Mouse (Mus musculus): ENCODE measurements at regions not wholly inside any gene's neighbourhood (a gene's known extent, or its start where the extent isn't known, plus 50 kb on each side); places are given as distances from the start of the nearest gene placed in this dataset.

DNA sequence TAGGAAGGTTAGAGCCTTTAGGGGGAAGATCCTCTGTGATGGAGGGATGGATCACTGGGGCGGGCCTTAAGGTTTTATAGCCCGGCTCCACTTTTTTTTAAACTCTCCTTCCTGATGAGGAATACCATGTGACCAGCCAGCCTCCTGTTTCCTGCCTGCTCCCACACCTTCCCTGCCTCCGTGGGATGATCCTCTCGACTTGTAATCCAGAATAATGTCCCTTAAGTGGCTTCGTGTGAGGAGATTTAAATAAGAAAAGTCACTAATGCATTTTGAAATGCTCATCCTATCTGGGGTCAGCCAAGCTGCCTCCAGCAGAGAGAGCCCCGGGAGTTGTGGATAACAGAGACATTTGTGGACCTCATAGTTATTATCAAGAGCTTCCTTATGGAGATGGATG, 200.0 kb upstream of the Sulf2 start:
- DNase-seq (ENCODE audit: low spot score), result no peak

DNA sequence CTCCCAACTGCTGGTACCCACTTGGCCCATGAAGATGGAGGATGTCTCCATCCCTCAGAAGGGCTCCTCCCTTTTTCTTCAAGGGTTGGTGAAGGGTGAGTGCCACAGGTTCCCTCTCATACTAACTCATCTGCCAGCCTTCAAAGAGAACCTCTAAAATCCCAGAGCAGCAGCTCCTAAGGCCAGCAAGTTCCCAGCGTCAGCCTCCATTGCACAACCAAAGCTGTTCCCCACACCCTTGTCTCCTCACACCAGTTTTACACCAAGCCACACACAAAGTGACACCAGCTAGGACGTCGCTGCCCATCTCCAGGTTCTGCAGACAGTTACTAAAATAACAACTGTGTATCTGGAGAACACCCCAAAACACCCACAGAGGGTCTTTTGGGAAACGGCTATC, 198.9 kb upstream of the Sulf2 start:
- DNase-seq (ENCODE audit: low spot score), result no peak

DNA sequence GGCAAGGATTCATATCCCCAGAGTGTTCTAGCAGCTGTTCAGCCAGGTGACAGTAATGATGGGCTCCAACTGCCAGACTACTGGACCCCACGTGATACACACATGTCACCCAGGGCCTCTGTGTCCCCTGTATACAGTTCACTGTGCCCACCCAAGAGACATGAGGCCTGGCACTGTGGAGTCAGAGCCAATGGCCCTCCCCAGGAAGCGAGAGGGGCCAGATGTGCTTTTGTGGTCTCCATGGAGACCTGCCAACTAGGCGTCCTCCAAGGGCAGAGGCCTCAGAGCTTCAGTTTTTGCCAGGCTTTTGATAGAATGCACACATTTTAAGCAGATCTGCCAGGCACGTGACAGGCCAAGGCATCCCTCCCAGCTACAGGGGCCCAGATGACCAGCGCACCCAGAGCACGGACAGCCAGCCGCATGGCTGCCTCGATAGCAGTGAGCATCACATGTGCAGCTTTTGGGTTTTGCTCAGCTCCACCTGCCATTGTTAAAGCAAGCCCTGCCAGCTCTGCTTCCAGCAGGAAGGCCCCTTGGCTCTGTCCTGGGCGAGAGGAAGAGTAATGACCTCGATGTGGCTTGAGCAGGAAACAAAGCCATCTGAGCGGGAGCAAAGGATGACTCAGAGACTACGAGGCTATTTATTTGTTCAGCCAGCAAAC, 198.1 kb upstream of the Sulf2 start:
- DNase-seq (ENCODE audit: low spot score), result no peak

DNA sequence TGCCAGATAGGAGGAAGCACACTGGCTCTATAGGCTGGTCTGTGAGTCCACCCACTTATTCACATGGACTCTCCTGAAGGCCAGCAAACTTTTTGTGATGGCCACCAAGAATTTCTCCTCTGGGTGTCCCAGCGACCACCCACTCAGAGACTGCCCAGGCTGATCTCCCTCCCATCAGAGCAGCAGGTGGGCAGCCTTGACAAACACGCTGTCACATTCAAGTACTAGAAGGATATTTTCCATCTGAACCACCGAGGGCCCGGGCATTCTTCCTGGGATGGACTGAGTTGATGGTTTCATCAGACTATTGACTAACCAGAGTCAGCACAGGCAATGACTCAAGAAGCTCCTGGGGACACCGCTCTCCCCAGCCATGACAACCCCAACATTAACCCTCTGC, 196.5 kb upstream of the Sulf2 start:
- DNase-seq (ENCODE audit: low spot score), result no peak

DNA sequence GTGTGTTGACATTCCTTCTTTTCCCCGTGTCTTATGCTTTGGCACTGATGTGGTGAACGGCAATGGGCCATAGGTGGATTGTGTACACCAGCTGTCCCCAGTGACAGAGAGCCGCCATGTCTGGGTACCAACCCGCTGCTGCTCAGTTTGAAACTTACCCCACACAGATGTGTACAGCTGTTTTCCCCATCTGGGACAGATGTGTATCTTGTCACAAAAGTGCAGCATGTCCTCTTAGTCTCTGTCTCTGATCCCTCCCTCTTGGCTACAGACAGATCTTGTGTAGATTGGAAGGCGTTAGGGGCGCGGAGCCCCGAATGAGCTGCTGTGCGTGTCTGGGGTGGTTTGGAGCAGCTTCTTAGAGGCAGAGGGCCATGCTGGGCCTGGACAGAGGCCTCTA, 196.1 kb upstream of the Sulf2 start:
- no peak for DNase-seq (ENCODE audit: low spot score)

DNA sequence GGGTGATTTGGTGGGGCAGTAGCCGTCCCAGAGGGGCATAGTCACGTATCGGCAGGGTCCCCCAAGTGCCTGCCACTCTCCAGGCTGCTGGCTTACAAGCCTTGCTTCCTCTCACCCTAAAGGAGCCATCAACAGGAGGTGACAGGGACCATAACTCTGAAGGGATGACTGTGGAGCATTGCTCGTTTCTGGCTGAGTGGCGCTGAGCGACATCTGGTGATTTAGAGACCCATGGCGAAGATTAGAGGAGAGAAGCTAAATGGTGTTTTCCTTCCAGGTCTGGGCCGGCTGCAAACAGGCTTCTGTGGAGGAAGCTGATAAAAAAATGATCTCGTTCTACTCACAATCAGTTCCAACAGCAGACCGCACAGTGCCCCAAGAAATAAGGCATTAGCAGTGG, 193.2 kb upstream of the Sulf2 start:
- DNase-seq (ENCODE audit: low spot score), result no peak

DNA sequence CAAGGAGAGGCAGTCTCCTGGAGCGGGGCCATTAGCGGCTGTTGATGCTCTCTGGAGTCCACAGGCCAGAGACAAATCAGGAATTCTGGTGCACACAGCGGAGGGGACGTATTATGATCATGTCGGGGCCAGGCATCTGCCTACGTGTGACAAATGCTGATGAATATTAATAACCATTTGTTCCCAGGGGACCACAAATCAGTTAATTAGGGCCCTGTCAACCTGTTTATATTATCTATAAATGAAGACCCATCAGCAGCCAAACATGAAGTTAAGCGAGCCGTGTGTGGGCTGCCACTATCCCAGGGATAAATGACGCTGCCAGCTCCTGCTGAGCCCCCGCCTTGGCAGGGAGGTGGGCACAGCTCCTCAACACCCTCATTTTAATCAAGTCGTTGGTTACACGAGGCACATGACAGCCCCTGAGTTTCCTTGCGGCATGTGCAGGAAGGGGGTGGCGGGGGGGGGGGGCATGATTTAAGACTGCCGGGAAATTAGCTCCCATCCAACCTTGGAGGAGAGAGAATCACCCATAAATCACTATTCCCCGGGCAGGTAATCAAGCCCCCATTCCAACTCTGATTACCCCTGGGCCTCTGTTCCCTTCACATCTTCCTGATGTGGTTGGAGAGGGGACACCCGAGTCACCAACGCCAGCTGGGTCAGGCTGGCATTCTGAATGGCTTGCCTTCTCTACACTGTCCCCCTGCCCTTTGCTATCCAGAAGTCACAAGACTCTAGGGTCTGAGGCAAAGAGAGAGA, 191.1 kb upstream of the Sulf2 start:
- no peak for DNase-seq (ENCODE audit: low spot score)

DNA sequence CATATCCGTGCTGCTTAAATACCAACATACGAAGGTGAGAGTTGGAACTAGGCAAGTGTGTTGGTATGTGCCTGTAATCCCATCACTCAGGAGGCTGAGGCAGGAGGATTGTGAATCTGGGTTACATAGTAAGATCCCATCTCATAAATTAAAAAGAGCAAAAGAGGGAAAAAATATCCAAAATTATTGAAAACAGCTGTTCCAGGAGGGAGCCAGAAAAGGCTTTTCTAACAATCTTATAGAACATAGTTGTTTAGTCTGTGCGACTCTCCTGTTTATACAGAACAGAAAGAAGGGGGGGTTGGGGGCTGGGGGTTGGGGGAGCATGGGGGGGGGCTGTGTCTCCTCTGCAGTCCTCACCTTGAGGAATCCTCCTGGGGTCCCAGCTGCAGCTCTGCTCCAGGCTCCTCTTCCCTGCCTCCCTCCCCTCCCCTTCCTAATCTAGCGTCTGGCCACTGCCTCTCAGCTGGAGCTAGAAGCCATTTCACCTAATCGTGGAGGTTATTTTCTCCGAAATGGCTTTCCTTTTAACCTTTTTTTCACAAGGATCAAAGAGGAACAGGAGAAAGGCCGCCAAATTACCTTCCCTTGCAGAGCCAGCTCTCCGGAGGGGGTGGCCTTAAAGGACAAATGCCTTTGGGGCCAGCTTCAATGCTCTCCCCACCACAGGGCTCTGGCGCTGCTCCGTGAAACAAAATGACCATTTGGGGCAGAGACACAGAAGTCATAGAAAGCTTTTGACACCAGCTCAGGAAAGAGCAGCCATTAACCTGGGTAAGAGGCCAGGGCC, 188.3 kb upstream of the Sulf2 start:
- no peak for DNase-seq (ENCODE audit: low spot score)

DNA sequence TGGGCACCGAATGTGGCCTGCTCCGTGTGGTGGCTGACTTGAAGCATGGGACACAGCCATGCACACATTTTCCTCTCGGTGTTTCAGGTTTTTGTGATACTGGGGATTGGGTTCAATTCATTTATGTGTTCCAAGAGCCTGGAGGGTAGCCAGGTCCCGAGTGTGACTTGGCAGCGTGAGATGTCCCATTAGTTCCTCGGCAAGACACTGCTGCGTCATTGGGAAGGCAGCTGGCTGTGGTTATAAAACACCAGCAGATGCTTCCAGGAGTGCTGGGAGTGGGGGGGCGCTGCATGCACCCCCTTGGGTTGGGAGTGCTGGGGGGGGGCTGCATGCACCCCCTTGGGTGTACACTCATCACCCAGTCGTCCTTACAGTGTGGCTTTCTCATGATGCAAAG, 186.9 kb upstream of the Sulf2 start:
- no peak for DNase-seq (ENCODE audit: low spot score)

DNA sequence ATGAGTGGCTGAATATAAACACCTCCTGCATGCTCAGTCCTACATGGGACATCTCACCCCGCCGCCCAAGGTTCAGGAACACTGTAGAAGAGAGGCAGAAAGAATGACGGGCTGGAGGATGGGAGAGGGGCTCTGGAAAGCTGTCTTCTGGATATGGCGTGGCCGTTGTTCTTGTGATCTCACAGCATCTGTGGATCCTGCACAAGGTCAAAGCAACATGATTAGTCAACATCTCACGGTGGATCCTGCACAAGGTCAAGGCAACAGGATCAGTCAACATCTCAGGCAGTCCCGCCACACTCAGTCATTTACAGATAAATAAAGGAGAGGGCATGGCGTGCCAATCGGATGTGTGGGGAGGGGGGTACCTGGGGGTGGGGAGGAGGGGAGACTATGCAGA, 184.7 kb upstream of the Sulf2 start:
- DNase-seq (ENCODE audit: low spot score), result no peak

DNA sequence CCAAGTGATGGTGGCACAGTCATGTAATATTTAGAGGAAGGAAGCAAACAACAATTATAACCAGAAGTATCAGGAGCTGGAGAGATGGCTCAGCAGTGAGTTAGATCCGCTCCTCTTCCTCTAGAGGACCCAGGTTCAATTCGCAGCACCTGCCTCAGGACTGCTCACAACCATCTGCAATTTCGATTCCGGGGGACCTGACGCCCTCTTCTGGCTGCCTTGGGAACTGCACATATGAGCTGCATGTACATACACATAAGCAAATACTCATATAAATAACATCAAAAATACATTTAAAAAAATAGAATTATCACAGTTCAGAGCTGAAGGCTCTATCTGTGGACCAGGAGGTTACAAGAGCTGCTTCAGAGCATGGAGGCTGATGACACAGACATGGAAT, 184.0 kb upstream of the Sulf2 start:
- DNase-seq (ENCODE audit: low spot score), result no peak

DNA sequence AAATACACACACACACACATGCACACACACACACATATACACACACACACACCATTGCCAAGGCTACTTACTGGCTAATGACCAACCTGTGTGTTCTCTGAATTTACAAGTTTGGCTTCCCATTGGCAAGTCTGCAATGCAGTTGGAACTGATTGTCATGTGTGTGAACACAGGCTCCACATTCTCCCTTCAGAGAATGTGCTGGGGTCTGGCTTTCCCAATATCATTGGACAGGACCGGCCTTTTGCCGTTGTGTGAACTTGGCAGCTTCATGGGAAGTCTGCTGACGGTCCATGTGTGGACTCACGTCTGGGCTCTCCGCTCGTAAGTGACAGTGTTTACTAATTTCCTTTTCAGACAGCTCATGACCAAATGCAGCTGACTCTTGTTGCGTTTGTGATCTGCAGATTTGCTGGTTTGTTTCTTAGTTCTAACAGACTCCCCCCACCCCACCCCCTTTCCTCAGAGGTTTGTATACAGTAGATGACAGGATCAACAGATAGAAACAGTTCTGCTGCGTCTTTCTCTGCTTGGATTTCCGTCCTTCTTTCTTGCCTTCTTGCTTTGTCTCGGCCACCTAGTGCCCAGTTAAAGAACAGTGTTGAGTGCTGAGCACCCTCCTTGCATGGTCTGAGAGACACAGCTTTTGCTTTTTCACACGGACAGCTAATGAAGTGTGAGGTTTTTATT, 183.1 kb upstream of the Sulf2 start:
- no peak for DNase-seq (ENCODE audit: low spot score)

DNA sequence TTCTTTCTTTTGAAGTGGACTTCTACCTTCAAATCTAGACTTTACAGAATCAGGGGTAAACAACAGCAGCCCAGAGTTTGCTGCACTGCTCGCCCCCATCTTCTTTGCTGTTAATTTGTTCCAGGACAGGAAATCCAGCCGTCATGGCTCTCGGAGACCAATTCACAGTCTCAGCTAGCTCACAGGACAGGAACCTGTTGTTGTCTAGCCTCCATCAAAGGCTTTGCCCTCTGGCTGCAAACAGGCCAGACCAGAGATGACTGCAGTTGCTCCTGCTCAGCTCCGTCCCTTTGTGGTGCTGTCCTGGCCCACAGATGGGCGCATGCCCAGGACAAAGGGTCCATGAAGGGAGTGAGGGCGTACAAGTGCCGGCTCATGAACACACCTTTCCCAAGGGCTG, 182.2 kb upstream of the Sulf2 start:
- DNase-seq (ENCODE audit: low spot score), result no peak

DNA sequence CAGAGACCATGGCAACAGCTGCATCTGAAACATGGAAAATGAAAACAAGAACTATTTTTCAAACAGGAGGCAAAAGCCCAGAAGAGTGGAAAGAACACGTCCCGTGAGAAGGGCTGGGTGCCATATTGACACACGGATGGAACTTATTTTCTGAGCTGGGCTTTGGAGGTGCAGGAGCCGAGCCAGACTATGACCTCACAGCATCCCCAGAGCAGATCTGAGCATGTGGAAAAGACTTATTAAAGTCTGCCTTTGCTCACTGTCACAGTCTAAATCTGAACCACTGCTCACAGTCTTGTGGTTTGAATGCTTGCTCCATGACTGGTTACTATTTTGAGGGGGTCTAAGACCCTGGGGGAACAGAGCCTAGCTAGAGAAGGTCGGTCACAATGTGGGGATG, 180.2 kb upstream of the Sulf2 start:
- DNase-seq (ENCODE audit: low spot score), result no peak

DNA sequence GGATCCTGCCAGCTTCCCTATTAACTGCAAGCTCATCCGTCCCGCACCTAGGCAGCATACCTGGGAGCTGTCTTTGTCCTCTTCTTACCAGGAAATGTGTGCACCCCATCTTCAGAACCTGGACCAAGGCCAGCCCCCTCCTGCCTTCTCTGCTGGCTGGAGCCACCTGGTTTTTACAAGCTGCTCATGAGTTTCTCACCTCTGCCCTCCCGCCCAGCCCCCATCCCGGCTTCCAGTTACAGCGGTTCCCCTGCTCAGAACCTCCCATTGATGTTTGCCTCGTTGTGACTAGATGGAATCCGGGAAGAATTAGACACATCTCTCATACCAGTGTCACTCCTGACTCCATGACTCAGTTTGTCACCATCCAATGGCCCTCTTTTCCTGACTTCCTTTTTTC, 179.1 kb upstream of the Sulf2 start:
- no peak for DNase-seq (ENCODE audit: low spot score)

DNA sequence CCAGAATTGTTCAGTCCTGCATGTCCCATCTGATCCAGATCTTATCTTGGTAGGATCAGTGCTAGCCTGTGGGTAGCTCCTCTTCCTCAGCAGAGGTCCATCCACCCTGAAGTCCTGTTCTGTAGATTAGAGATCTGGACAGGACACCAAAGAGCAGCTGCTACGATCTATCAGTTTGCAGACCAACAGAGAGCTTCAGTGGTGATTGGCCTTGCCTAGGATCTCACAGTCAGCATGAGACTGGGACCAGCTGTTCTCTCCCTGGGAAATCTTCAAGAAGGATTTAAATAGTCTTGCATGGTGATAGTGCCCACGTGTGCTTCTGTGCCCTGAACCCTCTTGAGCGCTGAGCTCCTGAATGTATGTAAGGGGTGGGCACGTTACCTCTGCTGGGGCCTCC, 178.4 kb upstream of the Sulf2 start:
- DNase-seq (ENCODE audit: low spot score), result no peak

DNA sequence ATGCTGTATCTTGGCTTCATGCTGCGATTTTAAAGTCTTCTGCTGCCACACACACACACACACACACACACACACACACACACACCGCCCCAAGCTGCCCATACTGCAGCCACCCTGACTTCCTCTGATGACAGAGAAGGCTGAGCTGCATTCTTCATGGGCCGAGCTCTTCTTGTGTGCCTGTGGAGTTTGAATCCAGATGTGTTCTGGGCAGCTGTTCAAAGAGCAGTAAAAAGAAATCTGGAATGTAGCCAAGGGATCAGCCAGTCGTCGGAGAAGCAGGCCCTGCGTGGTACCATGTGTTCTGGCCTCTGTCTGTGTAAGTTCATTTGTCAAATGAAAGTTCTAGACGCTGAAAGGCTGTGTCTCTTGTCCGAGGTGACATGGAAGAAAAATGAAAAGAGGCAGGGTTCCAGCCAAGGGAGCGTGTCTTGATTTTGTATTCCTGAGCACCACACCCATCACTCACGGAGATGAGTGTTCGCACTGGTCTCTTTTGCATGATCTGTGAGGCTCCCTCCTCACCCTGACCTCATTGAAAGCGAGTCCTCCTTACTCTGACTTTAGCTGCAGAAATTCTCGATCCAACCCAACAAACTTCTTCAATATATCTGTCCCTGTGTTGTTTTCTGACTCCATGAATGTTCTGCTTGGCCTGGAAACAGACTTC, 177.4 kb upstream of the Sulf2 start:
- no peak for DNase-seq (ENCODE audit: low spot score)

DNA sequence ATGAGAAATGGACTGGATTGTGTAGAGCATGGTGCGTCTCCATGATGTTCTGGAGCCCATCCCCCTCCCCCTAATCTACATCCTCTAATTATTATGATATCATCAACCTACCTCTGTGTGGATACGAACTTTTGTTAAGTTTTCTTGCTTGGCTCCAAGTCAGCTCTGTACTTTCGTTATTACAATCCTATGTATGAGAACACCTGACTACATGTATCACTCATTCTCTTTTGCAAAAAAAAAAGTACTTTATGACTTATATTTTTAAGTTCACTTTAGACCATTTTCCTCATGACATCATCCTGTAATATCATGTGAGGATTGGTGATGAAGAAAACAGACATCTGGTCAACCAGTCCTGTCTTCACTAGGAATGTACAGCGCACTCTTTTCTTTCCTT, 175.7 kb upstream of the Sulf2 start:
- DNase-seq (ENCODE audit: low spot score), result no peak

DNA sequence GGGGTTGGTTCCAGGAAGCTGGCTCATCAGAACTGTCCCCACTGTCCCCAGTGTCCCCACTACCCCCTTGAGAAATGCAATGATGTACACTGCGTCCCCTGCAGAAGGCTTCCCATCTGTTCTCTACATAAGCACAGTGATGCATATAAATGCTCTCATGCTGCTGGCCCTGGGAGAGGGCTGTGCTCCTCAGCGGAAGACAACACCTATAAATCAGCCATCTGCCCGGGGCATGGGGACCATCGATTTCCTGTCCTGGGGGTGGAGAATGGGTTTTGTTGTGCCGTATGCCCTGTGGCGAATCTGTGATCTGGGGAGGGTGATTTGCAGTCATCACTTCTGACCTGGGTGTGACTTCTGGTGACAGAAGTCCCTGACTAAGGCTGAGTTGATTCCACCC, 174.9 kb upstream of the Sulf2 start:
- DNase-seq (ENCODE audit: low spot score), result no peak

DNA sequence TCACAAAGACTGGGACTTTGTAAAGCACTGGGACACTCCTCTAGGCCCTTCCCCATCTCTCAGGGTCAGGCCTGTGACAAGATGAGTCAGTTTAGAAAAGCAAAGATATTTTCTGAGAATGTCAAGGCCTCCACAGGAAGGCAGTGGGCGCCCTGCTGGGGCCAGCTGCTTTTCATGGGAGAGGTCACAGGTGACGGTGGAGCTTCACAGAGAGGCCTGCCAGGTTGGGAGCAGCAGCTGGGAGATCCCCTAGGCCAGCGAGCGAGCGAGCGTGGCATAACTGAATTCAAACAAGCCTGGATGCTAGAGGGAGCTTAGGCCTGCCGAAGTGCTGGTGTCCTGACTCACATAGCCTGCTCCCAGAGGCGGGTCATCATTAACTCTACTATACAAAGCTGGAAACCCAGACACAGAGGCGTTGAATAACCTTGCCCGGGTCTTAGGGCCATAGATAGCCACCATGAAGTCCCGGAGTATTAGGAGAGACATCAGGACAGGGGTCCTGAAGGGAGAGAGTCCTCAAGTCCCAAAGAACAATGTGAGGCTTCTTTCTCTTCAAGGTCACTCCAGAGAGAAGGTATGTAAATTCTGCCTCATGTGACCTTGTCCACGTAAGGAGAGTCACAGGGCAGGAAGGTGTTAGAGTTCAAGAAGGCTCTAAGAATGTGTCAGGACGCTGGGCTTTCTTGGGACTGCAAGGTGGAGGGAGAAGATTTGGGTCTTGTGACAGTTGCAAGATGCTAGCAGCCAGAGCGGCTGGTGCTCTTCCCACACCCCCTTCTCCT, 174.3 kb upstream of the Sulf2 start:
- no peak for DNase-seq (ENCODE audit: low spot score)

DNA sequence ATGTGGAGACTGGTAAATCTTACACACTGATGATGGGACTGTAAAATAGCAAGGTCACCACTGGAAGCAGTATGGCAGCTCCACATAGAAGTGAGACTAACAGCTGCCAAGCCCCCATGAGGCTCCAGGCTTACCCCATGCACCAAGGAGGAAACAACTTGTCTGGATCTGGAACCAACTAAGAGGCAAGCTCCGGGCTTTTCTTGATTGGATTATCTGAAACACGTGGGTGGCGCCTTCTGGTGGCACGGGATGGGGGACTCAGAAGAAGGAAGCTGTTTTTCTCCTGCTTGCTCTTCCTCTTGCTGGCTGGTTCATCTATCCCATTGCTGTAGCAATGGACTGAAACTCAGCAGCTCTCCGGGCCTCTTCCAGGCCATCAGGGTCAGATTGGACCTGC, 171.5 kb upstream of the Sulf2 start:
- no peak for DNase-seq (ENCODE audit: low spot score)
